Comparison of ENCODE assay signal across 8 mouse cellular contexts in genomic region chr1:192799165-192799991, GRCm38 (mm10). TPM values are rescaled to one million over a fixed set of nuclear protein-coding genes. Genes with fewer than 3 reads are reported as not detected.
A peak's percentile ranks its signal among the peaks of the same experiment; 100 is the strongest.
DNase-seq lines count a peak whose midpoint lies in the region; ATAC-seq and TF ChIP-seq lines count a peak whose summit lies in the region.

No protein-coding gene starts in this region.

- no peaks in the 10 kb centered on the region for H3K27me3 ChIP-seq in liver, postnatal 0 days (ENCODE audit: insufficient read depth, low read length)
- H3K27me3 ChIP-seq in embryonic facial prominence, embryonic 11.5 days (ENCODE audit: control insufficient read depth, insufficient read depth, low read length) = no peaks in the 10 kb centered on the region
- no peaks in the 10 kb centered on the region for H3K27me3 ChIP-seq in hindbrain, embryonic 14.5 days (ENCODE audit: control insufficient read depth, insufficient read depth, low read length)

- peaks cover 2% of the 10 kb centered on the region; the same call in 1 of the 2 replicates for H3K4me1 ChIP-seq in liver, postnatal 0 days (ENCODE audit: insufficient read depth)
- H3K4me1 ChIP-seq in embryonic facial prominence, embryonic 11.5 days (ENCODE audit: control insufficient read depth, insufficient read depth, low read length) = peaks cover 22% of the 10 kb centered on the region
- H3K4me1 ChIP-seq in hindbrain, embryonic 14.5 days (replicated peaks; ENCODE audit: control insufficient read depth, insufficient read depth, low read length) = peaks cover 26% of the 10 kb centered on the region

- TF ChIP-seq CTCF in liver, postnatal 0 days (IDR thresholded peaks at IDR 0.05; ENCODE audit: low read depth) = no peak

- 51% methylated on average over 10 of the region's 10 CpGs for WGBS in liver, postnatal 0 days (ENCODE audit: insufficient replicate concordance)
- 7% methylated on average over 10 of the region's 10 CpGs for WGBS in embryonic facial prominence, embryonic 11.5 days
- 36% methylated on average over 10 of the region's 10 CpGs for WGBS in hindbrain, embryonic 14.5 days

- no peak overlapping the region for H3K4me3 ChIP-seq in liver, postnatal 0 days (ENCODE audit: low read depth, low read length)
- no peak overlapping the region for H3K4me3 ChIP-seq in embryonic facial prominence, embryonic 11.5 days (ENCODE audit: low read depth, low read length)
- no peak overlapping the region for H3K4me3 ChIP-seq in hindbrain, embryonic 14.5 days (replicated peaks; ENCODE audit: low read length)

- ATAC-seq in liver, postnatal 0 days = no peak
- ATAC-seq in embryonic facial prominence, embryonic 11.5 days (replicated peaks; ENCODE audit: insufficient number of reproducible peaks, low FRiP score, low TSS enrichment, low read depth) = peak; percentile 80
- ATAC-seq in hindbrain, embryonic 14.5 days (ENCODE audit: low FRiP score) = no peak

- no peaks in the 10 kb centered on the region for H3K36me3 ChIP-seq in liver, postnatal 0 days (replicated peaks; ENCODE audit: insufficient read depth, low read length)
- H3K36me3 ChIP-seq in embryonic facial prominence, embryonic 11.5 days (replicated peaks; ENCODE audit: control insufficient read depth, insufficient read depth, low read depth, low read length) = no peaks in the 10 kb centered on the region
- H3K36me3 ChIP-seq in hindbrain, embryonic 14.5 days (replicated peaks; ENCODE audit: control insufficient read depth, insufficient read depth) = no peaks in the 10 kb centered on the region

- no peak overlapping the region for H3K9ac ChIP-seq in liver, postnatal 0 days (replicated peaks)
- H3K9ac ChIP-seq in embryonic facial prominence, embryonic 11.5 days (replicated peaks; ENCODE audit: low read length) = no peak overlapping the region
- H3K9ac ChIP-seq in hindbrain, embryonic 14.5 days = no peak overlapping the region

- H3K4me2 ChIP-seq in liver, postnatal 0 days (ENCODE audit: low read depth, low read length) = no peak overlapping the region
- H3K4me2 ChIP-seq in embryonic facial prominence, embryonic 11.5 days (ENCODE audit: low read depth, low read length) = no peak overlapping the region; the same call in 1 of the 2 replicates
- H3K4me2 ChIP-seq in hindbrain, embryonic 14.5 days (replicated peaks) = no peak overlapping the region

- TF ChIP-seq EP300 in liver, postnatal 0 days (IDR thresholded peaks at IDR 0.05; ENCODE audit: low read depth) = no peak

- no peak overlapping the region for H3K27ac ChIP-seq in liver, postnatal 0 days (ENCODE audit: low read depth)
- peak overlapping the region; percentile 77 for H3K27ac ChIP-seq in embryonic facial prominence, embryonic 11.5 days (replicated peaks; ENCODE audit: low read depth, low read length)
- 0 out of 2 replicates have a peak overlapping the region, but pooled peaks have one; percentile 16 for H3K27ac ChIP-seq in hindbrain, embryonic 14.5 days

- peak; percentile 22 for DNase-seq in liver
- DNase-seq in liver, postnatal 0 days = no peak
- peak; percentile 95 for DNase-seq in embryonic facial prominence, embryonic 11.5 days (ENCODE audit: low spot score)
- no peak for DNase-seq in hindbrain, embryonic 14.5 days (ENCODE audit: low spot score)
- peak; percentile 71 for DNase-seq in skeletal muscle tissue, adult 2 months (ENCODE audit: low read depth, low spot score)
- no peak for DNase-seq in adrenal gland, adult 18-20 months (ENCODE audit: low spot score in 2 of 2)
- DNase-seq in yolk sac, embryonic 10.5 days (ENCODE audit: low spot score) = no peak
- DNase-seq in left cerebral cortex, postnatal 36 days (ENCODE audit: low spot score in 2 of 2) = no peak

- no peaks in the 10 kb centered on the region; the same call in 1 of the 2 replicates for H3K9me3 ChIP-seq in liver, postnatal 0 days (ENCODE audit: low read length)
- no peaks in the 10 kb centered on the region for H3K9me3 ChIP-seq in embryonic facial prominence, embryonic 11.5 days (replicated peaks; ENCODE audit: control insufficient read depth, low read length)
- H3K9me3 ChIP-seq in hindbrain, embryonic 14.5 days (ENCODE audit: control insufficient read depth, low read length) = no peaks in the 10 kb centered on the region

- intact Hi-C loops in left cerebral cortex, postnatal 36 days (cut with DNase I) = no loop called here

RNA-seq across cellular contexts. Expression of gene Hhat, which starts 28.4 kb away (rescaled TPM):
- polyA plus RNA-seq in liver, postnatal 0 days (2015; fragmentation: Nextera tagmentation; extraction: Ambion mirVana) = 0.76 and 1.1 TPM in 2 replicates
- 9.1 and 11.7 TPM in 2 replicates for polyA plus RNA-seq in embryonic facial prominence, embryonic 11.5 days (2014; fragmentation: Nextera tagmentation; extraction: Ambion mirVana)
- 3.5 and 3.9 TPM in 2 replicates for polyA plus RNA-seq in hindbrain, embryonic 14.5 days (2014; fragmentation: Nextera tagmentation; extraction: Ambion mirVana)
- 1 to 10 TPM; 2.7 to 4.8 TPM for total RNA-seq in adrenal gland, adult 18-20 months (2021)
- 1 to 10 TPM; 1.2 to 2.3 TPM for total RNA-seq in left cerebral cortex, postnatal 36 days (2021)

RNA-seq across cellular contexts. Expression of gene Sertad4, which starts 56.2 kb away (rescaled TPM):
- 0.28 and 0.37 TPM in 2 replicates for polyA plus RNA-seq in liver, postnatal 0 days (2015; fragmentation: Nextera tagmentation; extraction: Ambion mirVana)
- 44.1 and 52.1 TPM in 2 replicates for polyA plus RNA-seq in embryonic facial prominence, embryonic 11.5 days (2014; fragmentation: Nextera tagmentation; extraction: Ambion mirVana)
- polyA plus RNA-seq in hindbrain, embryonic 14.5 days (2014; fragmentation: Nextera tagmentation; extraction: Ambion mirVana) = 21.6 and 25.0 TPM in 2 replicates
- 1 to 10 TPM; 3.9 to 6.2 TPM for total RNA-seq in adrenal gland, adult 18-20 months (2021)
- total RNA-seq in left cerebral cortex, postnatal 36 days (2021) = 10 to 100 TPM; 11.1 to 17.6 TPM

Comparison
In these comparisons a context has a peak if more than half of its experiments do, and no peak if none do; other contexts are left out.
1. DNase-seq: peak in liver (single experiment), embryonic facial prominence, embryonic 11.5 days (single experiment) and skeletal muscle tissue, adult 2 months (single experiment); none in liver, postnatal 0 days (single experiment), hindbrain, embryonic 14.5 days (single experiment), adrenal gland, adult 18-20 months (0 of 2), yolk sac, embryonic 10.5 days (single experiment) and left cerebral cortex, postnatal 36 days (0 of 2).
2. RNA of gene Sertad4, which starts 56.2 kb away (polyA plus RNA-seq): 44.1 to 52.1 TPM in embryonic facial prominence, embryonic 11.5 days and 21.6 to 25.0 TPM in hindbrain, embryonic 14.5 days; 0.28 to 0.37 TPM in liver, postnatal 0 days; every median in the first group is over 10 times any median in the second.